Mouse (Mus musculus) lung, postnatal 14 days (tissue): ENCODE data around the gene Atxn7l1.

Experiments
- DNase-seq: peaks from one replicate; pipeline ENCODE4 v3.0.0; 2021

Atxn7l1 gene

DNA sequence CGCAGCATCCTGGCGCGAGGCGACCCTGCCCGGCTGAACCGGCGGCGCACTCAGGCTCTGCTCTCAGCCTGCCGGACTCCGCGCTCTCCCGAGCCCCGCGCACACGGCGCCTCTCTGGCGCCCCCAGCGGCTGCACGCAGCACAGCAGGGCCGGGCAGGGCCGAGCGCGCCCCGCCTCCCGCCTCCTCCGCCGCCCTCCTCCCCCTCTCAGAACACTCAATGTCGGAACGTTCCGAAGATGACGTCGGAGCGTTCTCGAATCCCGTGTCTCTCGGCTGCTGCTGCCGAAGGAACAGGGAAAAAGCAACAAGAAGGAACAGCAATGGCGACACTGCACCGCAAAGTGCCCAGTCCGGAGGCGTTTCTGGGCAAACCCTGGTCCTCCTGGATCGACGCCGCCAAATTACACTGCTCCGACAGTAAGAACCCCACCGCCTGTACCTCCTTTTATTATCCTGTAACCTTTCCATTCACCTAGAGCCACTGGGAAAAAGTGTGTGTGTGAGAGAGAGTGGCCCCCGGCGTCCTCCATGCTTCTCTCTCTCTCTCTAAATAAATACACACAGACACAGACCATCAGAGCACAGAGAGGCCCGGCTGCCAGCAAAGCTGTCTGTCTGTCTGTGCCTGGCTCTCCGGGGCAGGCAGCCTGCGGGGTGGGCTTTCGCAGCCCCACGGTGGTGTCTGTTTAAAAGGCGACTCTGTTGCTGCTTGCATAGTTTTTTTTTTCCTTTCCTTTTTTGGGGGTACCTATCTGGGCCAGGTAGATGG lies at the start of gene Atxn7l1:
Gene Atxn7l1 (plus strand): TSS at position 197 of the 771 bp plus-strand sequence.
- DNase-seq: peak; percentile 93

DNA sequence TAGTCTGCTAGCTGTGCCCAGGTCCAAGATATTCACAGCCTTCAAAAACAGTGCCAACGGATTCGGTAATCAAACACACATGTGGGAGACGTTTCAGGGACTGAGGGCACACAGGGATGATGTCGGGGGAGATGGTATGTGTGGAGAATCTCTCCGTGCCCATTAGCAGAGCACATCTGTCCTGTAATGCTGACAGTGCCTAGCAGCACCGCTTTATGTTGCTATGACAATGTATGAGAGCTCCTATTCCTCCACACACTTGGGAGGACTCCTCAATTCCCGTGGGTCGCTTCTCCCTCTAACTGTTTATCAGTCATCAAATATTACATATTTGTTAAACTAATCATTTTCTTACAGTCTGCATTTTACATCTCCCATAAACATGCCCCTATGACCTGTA lies 45.9 kb upstream of the Atxn7l1 start:
- DNase-seq: no peak

DNA sequence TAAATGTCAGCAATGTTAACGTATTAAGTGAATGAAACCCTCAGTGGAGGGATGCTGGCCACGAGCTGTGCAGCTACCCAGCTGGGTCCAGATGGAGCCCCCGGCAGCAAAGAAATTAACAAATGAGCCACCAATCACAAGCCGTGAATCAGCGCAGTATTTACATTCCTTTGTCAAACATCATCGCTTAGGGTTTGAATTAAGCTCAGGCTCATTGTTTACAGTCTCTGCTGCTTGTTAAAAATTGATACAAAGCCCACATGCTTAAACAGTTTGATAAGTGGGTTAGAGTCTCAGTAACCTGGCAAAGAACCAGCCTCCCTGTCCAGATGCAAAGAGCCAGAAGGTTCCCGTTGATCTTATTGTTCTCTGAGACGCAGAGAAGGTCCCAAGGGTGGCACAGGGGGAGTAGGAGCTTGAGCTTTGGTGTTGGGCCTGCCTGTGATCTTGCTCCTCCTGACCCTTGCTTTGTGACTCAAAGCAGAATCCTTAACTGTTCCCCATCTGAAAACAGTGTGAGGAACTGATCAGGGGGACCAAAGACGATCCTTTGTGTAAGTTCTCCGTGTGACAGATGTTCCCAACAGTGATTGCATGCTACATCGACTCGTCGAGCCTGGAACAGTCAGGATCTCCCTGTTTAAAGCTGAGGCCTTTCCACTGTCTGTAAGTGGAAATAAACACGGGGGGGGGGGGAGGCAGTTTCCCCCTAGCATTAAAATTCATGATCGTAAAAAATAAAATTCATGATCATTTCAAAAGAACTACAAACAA lies 45.0 kb upstream of the Atxn7l1 start:
- no peak for DNase-seq

- no peak for DNase-seq
Measured at GRCm38 (mm10) chr12:33105724-33106123, 41.8 kb upstream of the Atxn7l1 start.

- no peak for DNase-seq
Measured at GRCm38 (mm10) chr12:33106438-33107167, 40.9 kb upstream of the Atxn7l1 start.

GRCm38 (mm10) chr12:33109531-33109930 lies 38.0 kb upstream of the Atxn7l1 start:
- peak; percentile 36 for DNase-seq

DNA sequence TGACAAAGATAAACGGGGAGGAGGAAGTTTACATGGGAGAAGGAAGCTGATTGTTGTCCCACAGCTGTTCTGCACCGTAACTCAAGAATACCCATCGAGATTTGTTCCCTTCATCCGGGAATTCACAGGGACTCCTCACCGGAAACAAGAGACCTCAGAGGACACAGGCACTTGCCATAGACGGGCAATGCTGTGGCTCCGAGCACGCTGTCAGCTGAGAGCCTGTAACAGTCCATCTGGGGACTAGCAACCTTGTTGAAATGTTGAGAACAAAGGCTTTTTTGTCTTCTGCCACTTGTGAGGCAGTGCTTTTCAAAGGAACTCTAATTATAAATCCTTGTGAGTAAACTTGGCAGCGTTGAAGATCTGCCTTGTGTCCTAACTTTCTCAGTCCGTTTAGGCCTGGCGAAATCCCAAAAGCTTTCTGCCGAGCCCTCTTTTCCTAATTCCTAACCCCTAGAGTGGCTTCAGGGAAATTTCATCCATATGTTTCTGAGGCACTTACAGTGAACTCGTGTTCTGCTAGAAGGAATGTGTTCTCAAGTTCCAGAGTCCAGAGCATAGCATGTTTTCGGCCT lies 36.5 kb upstream of the Atxn7l1 start:
- DNase-seq: peak; percentile 58

- DNase-seq: no peak
Measured at GRCm38 (mm10) chr12:33118624-33119301, 28.7 kb upstream of the Atxn7l1 start.

- DNase-seq: no peak
Measured at GRCm38 (mm10) chr12:33125594-33126227, 21.8 kb upstream of the Atxn7l1 start.

DNA sequence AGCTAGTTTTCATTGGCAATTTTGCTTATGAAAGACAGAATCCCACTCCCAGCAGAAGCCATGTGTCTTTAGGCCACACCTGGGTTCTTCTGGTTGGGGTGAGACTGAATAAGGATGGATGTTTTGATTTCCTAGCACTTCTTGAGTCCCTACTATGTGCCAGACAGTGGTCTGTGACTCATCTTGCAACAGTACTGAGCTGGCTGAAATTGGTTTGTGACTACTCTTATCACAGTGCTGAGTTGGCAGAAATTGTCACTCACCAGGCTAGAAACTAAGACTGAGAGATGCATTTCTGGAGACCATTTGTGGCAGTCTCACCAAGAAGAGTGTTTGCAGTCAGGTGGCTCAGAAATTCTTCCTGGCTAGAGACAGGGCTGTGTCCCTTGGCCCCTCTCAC lies 21.2 kb upstream of the Atxn7l1 start:
- DNase-seq: no peak

- no peak for DNase-seq
Measured at GRCm38 (mm10) chr12:33128121-33128520, 19.4 kb upstream of the Atxn7l1 start.

DNA sequence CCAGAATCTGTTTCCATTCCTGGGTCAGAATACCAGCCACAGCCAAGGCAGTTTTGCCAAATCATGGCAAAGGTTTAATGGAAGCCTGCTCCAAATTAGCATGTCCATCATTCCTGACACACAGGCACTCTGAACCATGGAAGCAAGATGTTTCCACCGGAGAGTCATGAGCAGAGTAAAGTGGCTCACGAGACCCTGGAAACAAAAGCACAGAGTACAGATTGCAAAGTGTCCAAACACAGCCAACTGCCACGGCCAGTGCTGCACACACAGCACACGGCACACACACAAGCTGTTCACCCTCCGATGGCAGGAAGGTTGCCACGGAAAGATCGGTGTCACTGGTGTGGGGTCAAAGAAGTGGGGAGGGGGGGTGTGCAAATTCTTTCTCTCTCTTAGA lies 18.8 kb upstream of the Atxn7l1 start:
- no peak for DNase-seq

DNA sequence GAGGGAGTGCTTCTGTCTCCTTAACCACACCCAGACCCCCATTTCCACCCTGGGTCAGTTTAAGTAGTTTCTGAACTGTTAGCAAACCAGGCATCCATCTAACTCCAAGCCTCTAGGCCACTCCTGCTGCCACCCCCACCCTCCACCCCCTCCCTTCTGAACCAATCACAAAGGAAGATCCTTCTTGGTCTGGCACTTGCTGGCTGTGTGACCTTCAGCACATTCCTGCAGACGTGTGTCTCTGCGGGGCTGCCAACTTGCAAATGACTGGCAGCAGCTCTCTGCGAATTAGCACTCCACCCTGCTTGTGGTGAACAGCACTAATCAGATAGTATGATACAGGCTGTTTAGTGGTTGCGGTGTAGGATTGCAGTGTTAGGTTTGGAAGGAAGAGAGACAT lies 18.1 kb upstream of the Atxn7l1 start:
- DNase-seq: no peak

GRCm38 (mm10) chr12:33130401-33130800 lies 17.1 kb upstream of the Atxn7l1 start:
- DNase-seq: no peak

DNA sequence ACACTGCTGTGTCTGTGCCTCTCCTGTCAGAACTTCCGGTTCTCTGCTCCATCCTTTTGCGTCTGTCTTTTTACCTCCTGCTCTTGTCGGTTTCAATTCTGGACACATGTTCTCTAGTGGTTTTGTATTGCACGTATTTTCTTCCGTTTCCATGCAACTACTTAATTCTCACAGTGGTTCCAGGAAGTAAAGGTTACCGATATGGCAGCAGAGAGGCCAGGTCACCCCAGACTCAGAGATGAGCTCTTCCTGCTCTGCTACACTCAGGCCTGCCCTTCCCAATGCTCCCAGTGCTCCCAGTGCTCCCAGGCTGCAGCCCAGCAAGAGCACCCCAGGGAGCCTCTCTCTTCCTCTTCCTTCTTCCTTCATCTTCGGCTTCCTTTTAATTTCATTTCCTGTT lies 15.7 kb upstream of the Atxn7l1 start:
- no peak for DNase-seq

DNA sequence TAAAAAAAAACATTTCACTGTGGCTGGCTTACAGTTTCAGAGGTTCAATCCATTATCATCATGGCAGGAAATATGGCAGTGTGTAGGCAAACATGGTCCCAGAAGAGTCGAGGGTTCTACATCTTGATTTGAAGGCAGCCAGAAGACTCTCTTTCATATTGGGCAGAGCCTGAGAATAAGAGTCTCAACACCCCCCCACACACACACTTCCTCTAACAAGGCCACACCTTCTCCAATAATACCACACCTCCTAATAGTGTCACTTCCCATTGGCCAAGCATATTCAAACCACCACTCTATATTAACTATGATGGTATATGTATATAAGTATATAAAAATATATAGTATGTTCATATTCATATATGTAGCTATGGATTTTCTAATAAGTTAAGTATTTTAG lies 9.6 kb upstream of the Atxn7l1 start:
- no peak for DNase-seq

DNA sequence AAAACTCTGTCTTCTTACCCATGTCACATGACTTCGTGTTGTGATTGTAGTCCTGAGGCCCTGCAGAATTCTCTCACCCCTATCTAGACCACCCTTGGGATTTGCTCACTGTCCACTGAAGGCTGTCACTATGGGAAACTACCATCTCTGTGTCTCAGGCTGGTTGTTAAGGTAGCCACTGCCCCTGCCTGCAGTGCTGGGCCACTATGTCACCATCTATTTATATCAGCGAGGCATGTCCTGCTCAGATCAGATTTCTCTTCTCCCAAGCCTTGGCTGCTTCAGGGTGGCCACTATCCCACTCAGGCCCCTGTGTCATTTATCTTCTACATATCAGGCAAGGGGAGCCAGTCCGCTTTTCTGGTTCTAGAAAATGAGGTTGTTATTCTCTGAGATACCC lies 8.4 kb upstream of the Atxn7l1 start:
- DNase-seq: no peak

- peak; percentile 46 for DNase-seq
Measured at GRCm38 (mm10) chr12:33144456-33144855, 3.0 kb upstream of the Atxn7l1 start.

DNA sequence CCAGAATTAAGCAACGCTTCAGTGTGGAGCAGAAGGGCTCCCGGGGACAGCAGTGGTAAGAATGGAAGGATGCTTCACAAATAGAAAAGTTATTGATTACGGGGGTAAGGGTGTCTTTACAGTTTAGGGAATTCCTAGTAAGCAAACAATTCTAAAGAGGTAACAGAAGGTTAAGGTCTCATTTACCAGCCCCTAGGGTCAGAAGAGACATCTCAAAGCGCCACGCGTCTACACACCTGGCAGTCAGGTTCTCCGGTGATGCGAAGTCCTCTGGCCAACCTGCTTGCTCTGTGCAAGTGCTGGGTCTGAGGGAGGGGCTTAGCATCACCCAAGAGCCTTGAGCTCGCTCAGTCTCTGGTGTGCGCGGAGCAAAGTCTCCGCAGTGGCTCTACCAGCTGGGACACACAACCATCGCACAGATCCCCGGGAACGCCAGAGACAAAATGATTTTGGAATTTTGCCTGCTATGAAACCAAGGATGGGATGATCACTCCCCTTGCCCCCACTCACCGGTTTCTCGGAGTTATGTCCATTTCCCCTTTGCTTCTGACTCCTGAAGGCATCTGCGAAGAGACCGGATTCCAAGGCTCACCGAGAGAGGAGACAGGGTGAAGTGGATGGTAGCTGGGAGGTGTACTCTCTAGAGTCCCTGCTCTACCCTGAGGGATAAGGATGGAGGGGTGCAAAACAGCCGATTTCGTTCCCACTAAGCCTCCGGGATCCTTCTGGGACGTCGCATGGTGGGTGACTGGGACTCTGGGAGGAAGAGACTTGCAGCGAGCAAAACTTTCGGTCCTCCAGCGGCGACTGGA lies 665 bp upstream of the Atxn7l1 start:
- no peak for DNase-seq

DNA sequence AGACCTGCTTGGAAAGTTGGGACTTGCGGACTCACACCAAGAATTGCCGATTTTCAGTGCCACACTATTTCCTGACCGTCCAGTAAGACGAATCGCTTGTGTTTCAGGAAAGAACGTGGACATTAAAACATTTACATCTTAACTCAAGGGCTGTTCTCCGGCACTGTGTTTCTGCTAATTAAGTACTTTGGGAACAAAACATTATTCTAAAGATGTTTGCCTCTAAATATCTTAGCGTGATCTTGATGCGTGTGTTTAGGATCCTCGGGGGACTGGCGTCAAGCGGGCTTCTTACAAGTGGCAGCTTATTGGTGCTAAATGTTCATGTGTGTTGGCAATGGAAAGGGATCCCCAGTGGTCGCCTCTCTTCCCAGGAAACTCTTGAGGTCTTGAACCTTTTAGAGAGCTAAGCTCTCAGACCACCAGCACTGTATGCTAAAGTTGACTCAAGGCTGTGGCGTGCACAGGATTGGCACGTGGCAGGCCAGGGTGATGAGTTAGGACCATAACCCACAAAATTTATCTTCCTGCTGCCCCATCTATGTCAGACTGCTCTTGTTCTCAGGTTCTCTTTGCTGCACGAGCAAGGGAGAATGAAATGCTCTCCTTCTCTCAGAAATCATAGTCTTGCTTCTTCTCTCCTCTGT lies 2.2 kb downstream of the Atxn7l1 start:
- no peak for DNase-seq

- no peak for DNase-seq
Measured at GRCm38 (mm10) chr12:33153131-33153530, 5.6 kb downstream of the Atxn7l1 start.
